Mouse (Mus musculus) NIH3T3 (cell line): Measurements from ENCODE around the gene Fam155a.

Source experiments
- DNase-seq: peaks from one replicate; pipeline ENCODE4 v3.0.0-alpha.2; 2012; ENCODE audit warnings: low read depth

Fam155a gene

DNA sequence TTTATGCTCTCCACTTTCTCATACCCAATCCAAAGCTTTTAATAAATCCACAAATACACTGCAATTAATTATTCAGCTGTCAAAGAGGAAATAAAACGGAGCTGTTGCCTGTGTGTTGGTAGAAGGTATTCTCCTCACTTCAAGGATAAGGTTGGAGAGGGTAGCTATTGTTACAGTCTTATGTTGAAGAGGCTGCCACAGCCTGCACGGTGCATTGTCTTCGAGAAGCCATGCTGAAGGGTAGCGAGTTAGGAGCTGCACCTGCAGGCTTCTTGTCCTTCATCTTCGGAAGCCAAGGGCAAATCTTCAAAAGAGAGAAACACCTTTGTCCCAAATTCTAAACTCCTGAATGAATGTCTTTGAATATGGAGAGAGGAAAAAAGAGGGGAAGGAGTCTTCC, 288.4 kb downstream of the Fam155a start:
- no peak for DNase-seq

DNA sequence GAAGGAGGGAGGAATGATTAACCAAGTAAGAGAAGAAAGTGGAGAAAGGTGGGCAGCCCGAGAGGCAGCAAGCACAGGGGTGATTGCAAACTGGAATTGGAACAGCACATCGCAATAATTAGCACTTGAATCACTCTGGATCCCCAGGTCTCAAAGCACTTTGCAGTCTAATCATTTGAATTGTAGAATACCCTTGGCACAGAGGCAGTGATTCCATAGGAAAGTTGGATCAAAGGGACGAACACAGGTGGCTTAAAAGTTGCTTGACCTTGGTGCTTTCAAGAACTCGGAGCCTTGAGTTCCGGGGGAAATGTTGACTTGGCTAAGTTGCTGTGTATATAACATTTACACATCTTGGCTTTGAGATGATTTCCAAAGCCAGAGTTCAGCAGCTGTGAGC, 299.7 kb downstream of the Fam155a start:
- DNase-seq, result no peak

DNA sequence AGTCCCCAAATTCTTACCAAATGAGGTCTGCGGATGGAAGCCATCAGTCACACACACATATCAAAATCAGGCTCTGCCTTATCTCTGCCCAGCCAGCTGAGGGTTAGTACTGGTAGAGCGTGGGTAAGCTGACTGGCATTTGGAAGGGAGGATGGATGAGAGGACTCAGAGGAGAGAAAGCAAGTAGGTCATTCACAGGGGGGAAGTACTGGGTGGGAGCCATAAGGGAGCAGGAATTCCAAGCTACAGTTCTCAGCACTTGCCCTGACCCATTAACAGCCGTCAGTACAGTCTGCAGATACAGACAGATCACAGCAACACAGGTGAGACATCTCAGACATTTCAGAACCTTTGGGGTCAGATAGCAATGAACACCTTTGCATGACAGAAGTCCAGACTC, 300.8 kb downstream of the Fam155a start:
- DNase-seq, result no peak

DNA sequence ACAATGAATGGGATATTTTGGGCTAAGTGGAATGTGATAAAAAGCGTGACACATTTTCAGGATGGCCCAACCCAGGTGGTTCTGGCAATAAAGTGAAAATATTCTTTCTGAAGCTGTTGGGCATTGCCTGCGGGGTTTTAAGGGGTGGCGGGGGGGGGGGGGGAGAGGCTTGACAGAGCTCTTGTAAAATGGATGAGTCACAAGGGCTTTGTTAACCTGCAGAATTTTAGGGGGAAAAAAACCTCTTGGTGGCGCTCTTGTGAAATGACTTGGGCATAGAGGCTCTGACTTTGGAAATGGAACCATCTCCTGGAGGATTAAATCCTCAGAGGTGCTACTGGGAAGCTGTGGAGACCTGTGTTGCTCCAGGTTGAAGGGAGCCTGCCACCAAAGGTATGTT, 309.9 kb downstream of the Fam155a start:
- no peak for DNase-seq

DNA sequence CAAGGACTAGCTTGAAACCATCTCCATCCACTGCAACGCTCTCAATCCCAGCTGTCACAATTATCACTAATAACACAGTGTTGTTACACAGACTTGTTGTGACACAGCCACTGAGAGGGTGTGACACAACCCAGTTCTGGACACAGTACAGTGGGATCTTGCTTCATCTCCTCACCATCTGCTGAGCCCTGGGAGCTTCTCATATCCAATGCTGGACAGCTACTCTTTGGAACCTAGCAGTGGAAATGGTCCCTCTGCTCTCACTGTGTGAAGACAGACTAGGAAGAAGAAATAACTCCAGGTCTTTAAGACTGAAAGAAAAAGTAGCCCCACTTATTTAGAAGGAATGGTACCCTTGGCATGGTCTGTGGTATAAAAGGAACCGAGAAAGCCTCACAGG, 310.3 kb downstream of the Fam155a start:
- no peak for DNase-seq

DNA sequence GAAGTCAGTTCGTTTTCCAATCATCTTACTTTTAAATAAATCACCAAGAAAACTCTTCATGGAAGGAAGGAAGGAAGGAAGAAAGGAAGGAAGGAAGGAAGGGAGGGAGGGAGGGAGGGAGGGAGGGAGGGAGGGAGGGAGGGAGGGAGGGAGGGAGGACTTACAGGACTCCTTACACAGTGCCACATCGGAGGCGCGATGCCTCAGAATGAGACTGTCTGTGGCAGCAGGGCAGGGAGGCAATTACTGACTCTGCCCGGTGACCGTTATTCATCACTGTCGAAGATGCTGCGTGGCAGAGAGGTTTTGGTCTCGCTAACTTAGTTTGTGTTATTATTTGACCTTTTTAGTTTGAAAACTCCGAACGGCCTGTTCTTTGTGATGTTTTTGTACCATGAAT, 312.3 kb downstream of the Fam155a start:
- no peak for DNase-seq

DNA sequence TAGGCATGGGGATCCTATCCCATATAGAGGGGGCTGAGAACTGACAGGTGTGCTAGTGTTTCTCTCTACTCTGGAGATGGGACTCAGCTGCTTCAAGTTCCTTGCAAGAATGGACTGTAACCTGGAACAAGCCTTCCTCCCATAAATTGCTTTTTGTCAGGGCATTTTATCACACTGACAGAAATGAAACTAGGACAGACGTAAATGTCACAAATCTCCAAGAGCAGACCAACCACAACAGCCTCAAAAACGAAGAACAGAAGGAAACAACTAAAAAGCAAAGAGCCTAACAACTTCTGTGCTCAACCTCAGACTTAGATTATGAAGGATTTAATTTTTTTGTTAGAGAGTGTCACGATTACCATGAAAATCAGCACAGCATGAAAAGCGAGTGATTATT, 315.8 kb downstream of the Fam155a start:
- DNase-seq, result no peak

DNA sequence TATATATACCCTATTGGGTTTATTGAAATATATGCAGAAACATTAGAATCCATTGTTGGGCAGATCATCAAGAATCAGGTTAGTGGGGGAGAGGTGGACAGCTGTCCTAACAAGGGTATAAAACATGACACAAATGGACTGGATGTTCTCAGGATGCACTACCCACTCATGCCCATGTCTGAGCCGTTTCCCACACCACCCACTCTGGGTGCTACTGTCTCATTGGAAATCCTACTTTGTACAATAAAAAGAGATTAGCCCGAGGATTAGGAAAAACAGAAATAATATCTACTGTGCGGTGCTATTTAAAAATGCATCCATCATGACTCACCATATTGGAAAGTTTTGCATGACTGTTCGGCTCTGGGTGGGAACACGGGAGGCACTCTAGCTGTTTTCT, 317.2 kb downstream of the Fam155a start:
- DNase-seq, result no peak

DNA sequence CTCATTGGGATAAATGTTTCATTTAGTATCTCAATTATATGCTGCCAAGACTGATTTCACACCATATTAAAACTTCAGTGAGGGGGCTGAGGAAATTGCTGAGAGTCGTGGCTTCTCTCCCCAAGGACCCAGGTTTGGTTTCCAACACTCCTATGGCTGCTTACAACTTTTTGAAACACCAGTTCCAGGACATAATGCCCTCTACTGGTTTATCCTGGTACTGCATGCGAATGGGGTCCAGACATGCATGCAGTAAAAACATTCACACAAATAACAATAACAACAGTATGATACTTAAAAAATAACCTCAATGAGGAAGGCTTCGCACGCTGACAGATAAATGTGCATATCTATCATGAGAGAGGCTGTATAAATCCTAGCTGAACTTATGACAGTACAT, 319.4 kb downstream of the Fam155a start:
- DNase-seq, result peak; percentile 28

DNA sequence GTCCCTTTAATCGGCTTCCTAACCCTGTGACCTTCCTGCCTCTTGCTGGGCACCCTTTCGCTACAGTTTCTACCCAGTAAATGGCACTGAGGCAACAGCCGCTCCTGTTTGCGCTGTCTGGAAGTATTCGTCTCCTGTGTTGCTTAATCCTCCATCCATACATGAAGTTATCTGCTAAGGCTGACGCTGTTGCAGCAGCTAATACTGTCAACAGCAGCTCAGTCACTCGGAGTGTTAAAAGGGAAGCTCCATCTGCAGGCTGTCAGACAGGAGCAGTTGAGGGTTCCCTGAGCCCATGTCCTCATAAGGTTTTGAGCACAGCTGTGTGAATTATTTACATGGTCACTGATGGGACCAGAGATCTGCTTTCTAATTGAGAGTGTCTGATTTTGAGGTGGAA, 322.3 kb downstream of the Fam155a start:
- DNase-seq, result no peak

DNA sequence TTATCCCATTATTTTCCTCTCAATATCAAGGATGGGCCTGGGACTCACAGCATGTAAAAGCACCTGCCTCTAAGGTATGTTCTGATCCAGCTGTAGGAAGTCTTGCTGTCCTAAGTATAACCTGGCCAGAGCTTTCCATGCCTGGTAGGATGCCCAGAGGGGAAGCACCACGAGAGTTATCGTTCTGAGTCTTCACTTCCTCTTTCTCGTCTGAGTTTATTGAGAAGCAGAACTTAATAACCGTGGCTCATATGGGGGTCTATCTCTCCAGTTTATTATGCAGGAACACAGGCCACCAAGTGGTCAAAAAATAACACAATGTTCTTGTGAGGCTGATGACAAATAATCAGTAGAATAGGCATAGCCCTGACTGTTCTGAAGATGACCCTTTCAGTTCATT, 333.1 kb downstream of the Fam155a start:
- no peak for DNase-seq

DNA sequence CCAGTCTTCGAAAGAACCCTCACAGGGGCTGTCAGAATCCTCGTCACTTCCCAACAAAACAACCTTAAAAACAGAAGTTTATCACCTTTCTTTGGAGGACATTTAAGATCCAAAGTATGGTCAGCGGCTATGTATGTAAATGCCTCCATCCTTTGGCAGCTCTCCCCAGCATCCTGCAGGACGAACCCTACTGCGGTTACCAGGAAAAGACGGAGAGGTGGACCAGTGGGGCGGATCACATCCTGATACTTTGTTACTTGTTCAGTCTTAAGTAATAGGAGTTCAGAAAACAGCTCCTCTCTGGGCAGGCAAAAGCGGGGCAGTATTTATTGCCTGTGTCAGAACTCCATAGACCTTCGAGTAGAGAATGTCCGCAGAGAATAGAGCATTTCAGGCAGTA, 335.5 kb downstream of the Fam155a start:
- DNase-seq, result no peak

DNA sequence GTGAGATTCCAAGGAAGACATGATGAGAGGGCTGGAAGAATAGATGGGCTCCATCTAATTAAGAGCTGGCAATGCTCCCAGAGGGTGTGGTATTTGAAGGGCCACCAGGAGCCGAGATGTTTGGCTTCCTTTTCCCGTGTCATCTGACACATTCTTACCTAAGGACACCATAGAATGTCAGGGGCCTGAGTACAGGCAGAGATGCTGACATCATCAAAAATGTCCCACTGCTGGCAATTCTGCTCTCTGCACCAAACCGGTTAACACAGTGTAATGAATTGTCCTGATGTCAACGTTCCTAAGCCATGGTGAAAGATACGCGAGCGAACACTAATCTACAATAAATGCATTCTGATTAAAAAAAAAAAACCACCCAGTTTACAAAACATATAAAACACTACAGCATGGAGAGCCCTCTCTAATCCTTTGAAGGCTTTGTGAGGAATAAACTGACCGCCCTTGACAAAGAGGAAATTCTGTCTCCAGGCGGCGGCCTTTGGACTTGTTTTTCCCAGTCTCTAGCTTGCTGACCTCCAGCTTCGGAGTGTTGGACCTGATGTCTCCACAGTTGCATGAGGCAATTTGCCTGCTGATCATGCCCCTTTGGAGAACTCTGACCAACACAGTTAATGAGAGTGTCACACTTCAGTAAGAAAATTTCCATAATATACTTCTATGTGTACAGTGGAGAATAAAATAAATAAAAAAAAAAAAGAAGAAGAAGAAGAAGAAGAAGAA, 338.2 kb downstream of the Fam155a start:
- no peak for DNase-seq

DNA sequence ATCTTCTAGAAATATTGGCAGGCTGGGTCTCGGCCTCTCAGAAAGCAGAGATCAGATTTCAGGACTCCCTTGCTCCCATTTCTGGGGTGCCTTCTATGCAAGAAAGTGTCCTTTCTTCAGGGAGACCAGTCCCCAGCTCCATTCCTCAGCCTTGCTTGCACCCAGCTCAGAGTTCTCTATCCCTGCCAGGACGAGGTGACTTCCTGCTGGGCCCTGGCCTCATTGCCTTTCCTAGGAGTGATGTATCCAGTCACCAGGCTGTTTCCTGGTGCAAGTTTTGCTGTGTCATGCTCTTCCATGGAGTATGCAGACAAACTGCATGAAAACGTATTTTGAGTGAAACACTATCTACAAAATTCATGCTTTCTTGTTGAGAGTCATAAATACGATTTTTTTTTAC, 342.1 kb downstream of the Fam155a start:
- no peak for DNase-seq

DNA sequence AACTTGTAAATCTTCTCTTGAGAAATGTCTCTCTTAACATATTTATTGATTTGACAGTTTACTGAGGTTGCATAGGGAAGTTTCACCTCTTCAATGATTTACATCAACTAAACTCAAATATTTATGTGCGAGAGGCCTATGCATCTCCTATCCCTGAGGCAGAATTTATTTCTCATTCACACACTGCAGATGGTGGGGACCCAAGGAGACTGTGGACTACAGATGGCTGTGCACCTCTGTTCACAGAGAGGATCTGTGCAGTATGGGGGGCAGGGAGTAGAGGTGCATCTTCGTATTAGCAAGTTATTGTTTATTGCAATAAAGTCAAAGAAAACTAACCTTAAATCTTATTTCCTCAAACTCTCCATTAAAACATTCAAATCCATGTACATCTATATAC, 346.9 kb downstream of the Fam155a start:
- no peak for DNase-seq

DNA sequence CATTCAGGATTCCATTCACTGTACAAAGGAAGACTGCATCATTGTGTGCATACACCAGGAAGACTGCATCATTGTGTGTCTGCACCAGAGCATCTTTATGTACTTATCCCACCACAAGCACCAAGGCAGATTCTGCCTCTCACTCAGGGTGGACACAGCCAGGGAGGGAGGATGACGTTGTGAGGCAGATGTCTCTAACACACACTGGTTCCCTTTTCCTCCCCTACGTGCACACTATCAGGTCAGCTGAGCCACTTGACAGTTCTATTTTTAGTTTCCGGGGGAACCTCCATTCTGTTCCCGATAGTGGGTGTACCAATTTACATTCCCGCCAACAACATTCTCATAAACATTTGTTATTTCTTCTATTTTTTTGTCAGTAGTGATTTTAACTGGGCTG, 347.4 kb downstream of the Fam155a start:
- DNase-seq, result no peak

DNA sequence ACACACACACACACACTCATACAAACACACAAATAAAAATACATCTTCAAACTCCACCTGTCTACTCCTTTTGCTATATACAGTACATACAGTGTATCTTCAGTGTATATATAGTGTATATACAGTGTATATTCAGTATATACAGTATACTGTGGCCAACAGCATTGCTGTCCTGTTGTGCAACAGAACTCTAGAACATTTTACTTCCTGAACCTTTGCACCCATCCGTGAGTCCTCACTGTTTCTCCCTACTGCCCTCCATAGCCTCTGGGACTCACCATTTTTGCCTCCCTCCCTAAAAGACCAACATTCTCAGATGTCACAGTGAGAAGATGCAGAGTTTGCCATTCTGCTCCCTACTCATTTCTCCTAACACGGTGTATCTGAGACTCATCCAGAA, 347.8 kb downstream of the Fam155a start:
- DNase-seq, result no peak

DNA sequence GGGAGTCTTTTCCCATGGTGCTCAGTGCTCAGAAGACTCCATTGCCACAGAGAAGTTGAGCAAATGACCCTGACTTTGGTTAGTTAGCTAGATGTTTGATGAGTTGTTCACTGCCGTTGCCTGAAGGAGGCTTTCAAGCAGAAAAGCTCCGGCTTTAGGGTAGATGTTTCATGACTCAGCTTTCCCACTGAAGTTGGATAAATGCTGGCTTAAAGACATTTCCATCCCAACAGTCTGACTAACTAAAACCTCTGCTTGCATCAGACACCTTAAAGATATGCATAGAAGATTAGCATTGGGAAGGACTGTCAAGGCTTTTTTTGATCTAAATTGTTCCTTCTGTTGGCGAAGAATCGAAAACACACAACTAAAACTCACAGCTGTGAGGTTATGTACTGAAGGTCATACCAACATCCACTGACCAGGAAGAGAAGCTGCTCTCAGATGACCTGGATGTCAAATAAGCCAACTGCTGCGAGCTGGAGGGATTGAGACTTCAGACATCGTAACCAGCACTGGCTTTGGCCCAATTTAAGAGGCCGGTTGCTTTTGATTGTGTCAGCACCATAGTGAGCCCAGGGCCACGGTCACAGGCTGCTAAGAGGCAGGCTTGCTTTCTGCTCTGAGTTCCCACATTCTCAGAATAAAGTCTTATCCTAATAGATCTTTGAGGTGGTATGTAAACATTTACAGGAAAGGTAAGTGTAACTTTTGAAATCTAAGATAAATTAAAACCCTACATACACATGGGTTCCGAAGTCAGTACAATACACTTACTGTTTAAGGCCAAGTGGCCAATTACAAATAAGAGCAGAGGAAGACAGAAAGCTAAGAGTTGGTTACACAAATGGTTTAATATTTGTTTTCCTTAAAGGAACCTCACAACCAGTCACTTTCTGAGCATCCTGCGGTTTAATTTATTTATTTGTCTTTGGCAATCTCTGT, 351.8 kb downstream of the Fam155a start:
- DNase-seq, result no peak

DNA sequence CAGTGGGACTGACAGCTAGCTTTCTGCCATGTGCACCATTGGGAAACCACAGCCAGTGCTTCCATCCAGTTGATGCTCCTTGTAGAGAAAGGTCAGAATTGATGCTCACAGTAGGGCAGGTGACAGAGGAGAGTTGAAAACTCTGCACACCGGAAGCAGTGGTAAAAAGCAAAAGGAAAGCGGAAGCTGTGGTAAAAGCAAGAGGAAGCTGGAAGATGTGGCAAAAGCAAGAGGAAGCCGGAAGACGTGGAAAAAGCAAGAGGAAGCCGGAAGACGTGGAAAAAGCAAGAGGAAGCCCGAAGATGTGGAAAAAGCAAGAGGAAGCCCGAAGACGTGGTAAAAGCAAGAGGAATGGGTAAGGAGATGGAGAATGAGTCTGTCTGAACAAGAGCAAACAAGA, 354.8 kb downstream of the Fam155a start:
- DNase-seq, result no peak

DNA sequence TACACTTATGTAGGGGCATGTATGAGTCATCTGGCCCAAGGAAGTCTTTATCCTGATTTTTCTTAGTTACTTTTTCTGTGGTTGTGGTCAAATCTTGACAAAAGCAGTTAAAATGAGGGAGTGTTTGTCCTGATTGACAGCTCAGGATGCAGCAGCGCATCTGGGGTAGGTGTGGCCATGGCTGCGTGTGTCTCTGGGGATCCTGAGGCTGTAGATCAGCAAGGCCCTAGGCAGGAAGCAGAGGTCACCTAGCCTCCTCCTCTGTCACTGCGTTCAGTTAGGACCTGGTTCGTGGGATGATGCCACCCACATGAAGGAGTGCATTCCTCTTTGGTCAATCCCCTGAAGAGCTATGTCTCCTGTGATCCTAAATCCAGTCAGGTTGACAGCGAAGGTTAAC, 362.5 kb downstream of the Fam155a start:
- DNase-seq, result no peak

DNA sequence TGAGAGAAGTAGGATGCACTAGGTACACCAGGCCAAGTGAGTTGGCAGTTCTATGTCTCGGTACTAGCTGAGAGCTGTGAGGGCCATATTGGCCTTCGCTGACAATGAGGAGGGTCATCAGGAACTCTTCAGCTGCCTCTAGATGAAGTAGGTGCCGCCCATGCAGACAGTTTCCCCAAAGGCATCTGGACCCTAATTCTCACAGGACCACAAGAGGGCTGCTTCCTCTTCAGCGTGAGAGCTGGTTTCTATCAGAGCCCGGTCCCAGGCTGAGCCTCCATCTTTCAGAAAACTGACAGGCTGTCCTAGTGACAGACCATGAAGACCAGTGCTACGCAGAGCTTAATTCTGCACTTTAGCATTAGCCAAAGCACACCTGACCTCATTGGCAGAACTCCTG, 364.8 kb downstream of the Fam155a start:
- DNase-seq, result no peak

DNA sequence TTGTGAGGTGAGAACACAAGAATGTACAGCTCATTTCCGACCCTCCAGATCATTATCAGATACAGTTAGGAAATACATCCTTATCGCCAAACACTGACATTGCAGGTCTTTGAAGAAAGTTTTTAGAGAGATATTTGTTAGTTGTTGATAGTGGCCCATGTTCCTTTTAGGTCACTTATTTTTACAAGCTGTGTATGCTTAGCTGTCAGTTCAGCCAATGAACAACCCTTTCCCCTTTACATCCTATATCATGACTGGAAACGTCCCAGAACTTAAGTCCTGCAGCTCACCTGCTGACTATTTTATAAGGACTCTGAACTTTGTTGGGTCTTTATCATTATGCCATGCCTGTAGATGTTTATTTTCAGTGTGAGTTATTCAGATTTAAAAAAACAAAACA, 366.3 kb downstream of the Fam155a start:
- DNase-seq, result no peak

DNA sequence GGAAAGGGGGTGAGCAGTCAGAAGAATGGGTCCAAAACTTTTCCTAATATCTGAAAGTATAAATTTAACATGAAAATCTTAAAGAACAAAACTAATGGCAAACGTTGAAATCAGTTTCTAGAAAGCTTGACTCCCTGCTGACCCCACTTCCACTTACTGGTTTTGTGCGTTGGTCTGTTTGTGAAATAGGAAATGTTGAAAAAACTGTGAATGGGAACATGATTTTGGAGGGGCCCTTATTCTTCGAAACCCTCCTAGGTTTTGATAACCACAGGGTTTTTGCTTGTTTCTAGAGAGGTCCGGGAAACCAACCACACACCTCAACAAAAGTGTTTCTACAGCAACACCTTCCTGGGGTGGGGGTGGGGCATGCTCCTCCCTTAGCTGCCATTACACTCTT, 368.6 kb downstream of the Fam155a start:
- no peak for DNase-seq
